Mouse (Mus musculus) spleen, adult 2 months (tissue): ENCODE data around the gene Scaf8.

Source experiments
- CTCF ChIP-seq: fragments of 200-500 bp; IDR thresholded peaks from 2 replicates; pipeline ENCODE4 v1.5.1; 2011; ENCODE audit warnings: mild to moderate bottlenecking, inconsistent platforms; ENCODE audit not compliant: insufficient read depth, insufficient read length, insufficient replicate concordance; ENCODE audit errors: extremely low read depth
- POLR2A ChIP-seq: fragments of 200-500 bp; IDR thresholded peaks from 2 replicates; pipeline ENCODE4 v1.6.1; 2011; ENCODE audit warnings: low read depth, low read length, inconsistent platforms

- TF ChIP-seq POLR2A: no peak
- no peak for TF ChIP-seq CTCF
Measured at GRCm38 (mm10) chr17:3206527-3207398, 92.0 kb downstream of the Scaf8 start.
